Mouse (Mus musculus): ENCODE results near the gene Ube2c.

DNA sequence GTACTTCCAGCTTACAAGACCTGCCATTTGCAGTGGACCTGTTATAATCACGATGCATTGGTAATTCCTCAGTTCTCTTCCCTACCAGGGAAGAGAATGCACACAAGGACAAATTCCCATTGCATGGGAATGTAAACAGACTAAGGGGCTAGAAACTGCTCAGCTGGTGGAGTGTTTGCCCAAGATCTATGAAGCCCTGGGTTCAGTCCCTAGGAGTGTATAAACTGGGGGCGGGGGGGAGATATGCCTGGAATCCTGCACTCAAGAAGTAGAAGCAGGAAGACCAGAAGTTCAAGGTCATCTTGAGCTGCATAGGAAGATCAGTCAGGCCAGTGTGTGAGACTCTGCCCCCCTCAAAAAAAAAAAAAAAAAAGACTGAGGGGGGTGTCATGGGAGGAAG lies 36.4 kb upstream of the Ube2c start:
- TF ChIP-seq CTCF (IDR thresholded peaks at IDR 0.05) (no peak), POLR2A (IDR thresholded peaks at IDR 0.05; ENCODE audit: insufficient read depth, low read depth, low read length) (no peak), EP300 (IDR thresholded peaks at IDR 0.05; ENCODE audit: insufficient read depth, low read depth, low read length) (no peak)

Measured in heart, adult 2 months (tissue).